Mouse (Mus musculus) urinary bladder, postnatal 36 days (tissue): ENCODE results near the gene Chst12.
"Not testable (repeated sequence)": the region's sequence is repeated elsewhere in the genome, so short reads cannot be mapped to it uniquely, and the experiment has no call there.

Experiments
- DNase-seq, 2 experiments: peaks; one replicate each; pipeline ENCODE4 v3.0.0; 2022; ENCODE audit warnings: low spot score in 2 of 2, mixed read lengths in 1 of 2

Chst12 gene

DNA sequence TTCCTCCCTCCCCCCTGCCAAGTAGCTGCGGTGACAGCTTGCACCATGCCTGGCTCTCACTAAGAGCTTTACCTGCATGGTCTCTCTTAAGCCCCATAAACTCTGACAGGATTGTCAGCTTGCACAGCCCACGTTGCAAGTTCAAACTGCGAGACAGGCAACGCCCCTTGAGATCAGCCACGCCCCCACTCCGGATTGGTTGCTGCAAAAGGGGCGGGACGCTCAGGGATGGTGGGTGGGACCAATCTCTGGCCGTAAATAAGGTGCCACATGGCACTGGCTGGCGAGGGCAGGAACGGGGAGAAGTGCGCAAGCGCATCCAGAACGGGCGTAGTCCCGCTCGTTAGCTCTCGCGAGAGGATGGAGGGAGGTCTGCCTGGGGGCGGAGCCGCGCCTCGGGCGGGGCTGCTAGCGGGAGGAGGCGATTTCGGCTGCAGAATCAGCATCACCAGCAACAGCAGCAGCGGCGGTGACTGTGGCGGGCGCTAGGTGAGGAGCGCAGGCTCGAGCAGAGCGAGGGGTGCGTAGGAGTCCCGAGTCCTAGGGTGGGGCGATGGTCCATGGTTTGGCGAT, at the start of gene Chst12:
Chst12 (plus strand) TSS at position 343 of the 573 bp plus-strand sequence.
- DNase-seq, result peak; percentile 99

DNA sequence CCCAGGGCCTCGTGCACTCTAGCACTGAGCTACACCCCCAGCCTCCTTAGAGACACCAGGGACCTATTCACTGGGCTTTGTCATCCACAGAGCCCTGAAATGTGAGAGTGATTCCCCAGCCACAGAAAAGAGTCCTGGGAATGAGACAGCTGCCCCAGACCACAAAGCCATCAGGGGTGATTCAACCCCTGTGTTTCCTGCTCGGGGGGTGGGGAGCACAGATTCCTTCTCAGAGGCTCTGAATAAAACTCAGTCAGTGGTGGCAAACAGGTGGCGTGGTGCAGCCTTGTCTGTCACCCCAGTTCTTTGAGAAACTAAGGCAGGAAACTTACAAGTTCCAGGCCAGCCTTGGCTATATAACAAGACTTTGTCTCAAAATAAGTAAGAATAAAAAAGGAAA, 43.9 kb upstream of the Chst12 start:
- no peak for DNase-seq

- DNase-seq, result not testable (repeated sequence)
Measured at GRCm38 (mm10) chr5:140463151-140463550, 42.2 kb upstream of the Chst12 start.

- DNase-seq, result no peak
Measured at GRCm38 (mm10) chr5:140464943-140465342, 40.4 kb upstream of the Chst12 start.

DNA sequence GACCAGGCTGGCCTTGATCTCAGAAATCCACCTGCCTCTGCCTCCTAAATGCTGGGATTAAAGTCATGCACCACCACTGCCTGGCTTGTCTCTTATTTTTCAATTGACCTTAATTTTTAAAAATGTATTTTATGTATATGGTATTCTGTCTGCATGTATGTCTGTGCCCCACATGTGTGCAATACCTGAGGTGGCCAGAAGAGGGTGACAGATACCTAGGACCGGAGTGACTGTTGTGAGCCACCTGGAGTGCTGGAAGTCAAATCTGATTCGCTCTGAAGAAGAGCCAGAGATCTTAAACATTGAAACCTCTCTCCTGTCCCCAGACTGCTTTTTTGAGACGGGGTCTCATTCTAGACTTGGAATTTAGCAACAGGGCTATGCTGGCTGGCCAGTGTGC, 33.0 kb upstream of the Chst12 start:
- no peak for DNase-seq

DNA sequence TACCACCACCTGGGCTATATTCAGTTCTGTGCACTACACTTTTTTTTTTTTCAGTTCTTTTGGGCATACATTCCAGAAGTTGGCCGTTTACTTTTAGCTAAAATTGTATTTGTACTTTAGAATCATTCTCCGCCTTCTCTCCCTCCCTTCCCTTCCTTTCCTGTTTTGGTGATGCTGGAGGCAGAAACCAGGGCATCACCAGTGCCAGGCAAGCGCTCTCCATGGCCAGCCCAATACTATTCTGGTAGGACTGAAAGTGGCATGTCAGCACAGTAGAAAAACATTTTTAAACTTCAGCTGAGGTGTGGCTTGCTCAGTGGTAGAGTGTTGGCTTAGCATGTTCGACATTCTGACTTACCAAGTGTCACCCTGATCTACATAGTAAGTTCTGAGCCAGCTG, 23.9 kb upstream of the Chst12 start:
- DNase-seq, result no peak

DNA sequence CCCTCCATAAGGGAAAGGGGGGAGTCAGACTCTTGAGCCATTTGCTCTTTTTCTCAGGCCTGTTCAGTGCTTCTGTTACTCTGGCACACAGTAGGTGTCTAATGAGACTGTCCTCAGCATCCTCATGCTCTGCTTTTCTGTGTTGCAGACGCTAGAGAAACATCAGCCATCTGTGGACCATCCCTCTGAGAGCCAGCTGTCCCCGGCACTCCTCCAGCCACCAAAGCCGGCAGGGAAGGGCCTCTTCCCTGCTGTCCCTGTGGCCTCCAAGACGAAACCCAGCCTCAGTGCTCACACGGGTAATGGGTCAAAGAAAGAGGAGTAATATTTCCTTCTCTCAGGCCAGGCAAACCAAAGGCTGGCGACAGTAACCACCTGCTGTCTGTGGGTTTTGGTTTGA, 14.2 kb upstream of the Chst12 start:
- DNase-seq, result no peak

DNA sequence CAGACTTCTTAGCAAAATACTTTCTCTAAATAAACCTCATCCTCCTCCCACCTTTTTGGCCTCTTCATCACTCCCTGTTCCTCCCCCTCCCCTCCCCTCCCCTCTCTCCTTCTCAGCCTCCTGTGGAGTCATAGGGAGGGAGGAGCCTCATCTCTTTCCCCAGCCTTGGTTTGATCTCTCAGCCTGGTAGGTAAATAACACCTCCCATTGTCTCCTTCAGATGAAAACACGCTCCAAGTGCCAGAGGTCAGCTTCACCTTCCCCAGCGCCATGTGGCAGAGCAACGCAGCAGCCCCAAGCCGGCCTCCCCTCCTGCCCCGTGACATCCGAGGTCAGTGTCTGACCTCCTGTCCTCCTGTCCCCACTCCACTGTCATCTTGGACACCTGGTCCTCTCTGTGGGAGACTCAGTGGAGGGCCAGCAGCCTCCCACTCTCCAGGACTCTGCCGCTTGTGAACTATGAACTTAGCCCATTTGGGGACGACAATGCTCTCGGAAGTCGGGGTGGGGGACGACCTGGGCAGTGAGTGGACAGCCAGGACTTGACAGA, 12.6 kb upstream of the Chst12 start:
- no peak for DNase-seq

DNA sequence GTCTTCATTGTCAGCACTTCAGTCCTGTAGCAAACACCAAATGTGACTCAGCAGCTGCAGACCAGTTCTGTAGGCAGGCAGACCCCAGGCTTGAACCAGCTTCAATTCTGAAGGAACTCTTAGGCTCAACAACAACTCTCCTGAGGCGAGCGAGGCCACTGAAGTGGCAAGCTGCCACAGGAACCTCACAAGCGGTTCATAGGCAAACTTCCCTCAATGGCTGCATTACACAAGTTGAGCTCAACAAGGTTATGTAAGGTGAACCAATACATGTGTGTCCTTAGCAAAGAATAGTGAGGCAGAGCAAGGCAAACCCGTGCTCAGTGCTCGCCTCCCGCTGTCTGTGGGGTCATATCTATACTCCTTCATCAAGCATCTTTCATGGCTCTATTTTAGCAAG, 7.2 kb upstream of the Chst12 start:
- DNase-seq, result no peak

GRCm38 (mm10) chr5:140500736-140501135, 4.6 kb upstream of the Chst12 start:
- DNase-seq, result no peak

- DNase-seq, result no peak
Measured at GRCm38 (mm10) chr5:140501982-140502836, 3.1 kb upstream of the Chst12 start.

- DNase-seq, result peak in 1 of 2 experiments; percentile 82
Measured at GRCm38 (mm10) chr5:140502925-140503324, 2.4 kb upstream of the Chst12 start.

- DNase-seq, result no peak
Measured at GRCm38 (mm10) chr5:140506096-140506794, 895 bp downstream of the Chst12 start.

- DNase-seq, result peak in 1 of 2 experiments; percentile 53
Measured at GRCm38 (mm10) chr5:140507466-140508208, 2.3 kb downstream of the Chst12 start.

DNA sequence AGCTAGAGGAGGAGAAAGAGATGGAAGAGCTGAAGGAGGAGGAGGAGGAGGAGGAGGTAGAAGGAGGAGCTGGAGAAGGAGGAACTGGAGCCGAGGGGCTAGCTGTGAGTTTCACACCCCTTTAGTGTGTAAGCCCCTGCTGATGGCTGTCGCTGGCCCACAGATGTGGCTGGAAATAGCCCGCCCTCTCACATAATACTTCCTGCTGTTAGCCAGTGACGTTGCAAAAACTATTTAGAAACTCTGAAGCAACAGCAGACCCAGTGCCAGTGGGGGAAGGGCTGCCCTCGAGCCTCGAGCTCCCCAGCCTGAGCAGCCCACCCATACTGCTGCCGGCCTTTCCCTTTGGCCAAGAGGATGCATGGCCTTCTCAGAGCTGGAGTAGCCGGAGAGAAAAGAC, 3.3 kb downstream of the Chst12 start:
- peak in 1 of 2 experiments; percentile 68 for DNase-seq

GRCm38 (mm10) chr5:140509204-140509603, 3.9 kb downstream of the Chst12 start:
- DNase-seq, result no peak

DNA sequence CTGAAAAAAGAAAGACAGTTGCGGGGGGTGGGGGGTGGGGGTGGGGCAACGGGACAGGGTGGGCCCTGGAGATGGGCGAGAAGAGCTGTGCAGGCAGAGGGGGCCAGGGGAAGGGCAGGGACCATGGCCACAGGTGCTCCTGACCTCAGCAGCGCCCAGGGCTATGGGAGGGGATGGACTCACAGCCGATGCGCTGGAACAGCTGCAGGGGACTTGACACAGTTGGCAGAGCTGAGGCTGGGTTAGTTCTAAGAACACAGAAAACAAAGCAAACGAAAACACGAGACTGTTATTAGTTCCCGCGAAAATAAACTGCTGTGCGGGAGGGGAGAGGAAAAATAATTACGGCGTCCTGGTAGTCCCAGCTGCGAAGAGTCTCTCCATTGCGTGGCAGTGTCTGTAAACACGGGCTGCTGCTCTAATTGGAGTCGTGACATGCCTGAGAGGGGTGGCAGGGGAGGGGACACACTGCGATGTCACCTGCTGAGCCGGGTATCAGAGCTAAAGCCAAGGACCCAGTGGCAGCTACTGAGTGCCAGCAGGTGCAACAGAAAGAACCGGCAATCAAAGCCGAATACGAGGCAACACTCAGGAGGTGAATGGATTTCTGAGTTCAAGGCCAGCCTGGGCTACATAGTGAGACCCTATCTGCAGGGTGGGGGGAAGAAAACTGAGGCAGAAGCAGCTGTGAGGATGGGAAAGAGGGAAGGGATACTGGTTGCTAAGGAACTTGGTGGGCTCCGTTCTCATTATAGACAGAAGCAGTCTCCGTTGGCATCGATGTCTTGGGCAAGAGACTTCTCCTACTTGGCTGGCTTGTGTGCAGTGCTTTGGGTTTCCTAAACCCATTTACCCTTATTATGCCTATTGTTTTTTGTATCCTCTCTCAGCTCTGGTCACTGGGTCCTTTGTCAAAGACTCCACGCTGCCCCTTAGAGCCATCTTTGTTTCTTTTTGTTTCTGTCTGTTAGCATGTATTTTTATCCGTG, 5.0 kb downstream of the Chst12 start:
- DNase-seq, result no peak

GRCm38 (mm10) chr5:140513921-140514320, 8.6 kb downstream of the Chst12 start:
- no peak for DNase-seq

DNA sequence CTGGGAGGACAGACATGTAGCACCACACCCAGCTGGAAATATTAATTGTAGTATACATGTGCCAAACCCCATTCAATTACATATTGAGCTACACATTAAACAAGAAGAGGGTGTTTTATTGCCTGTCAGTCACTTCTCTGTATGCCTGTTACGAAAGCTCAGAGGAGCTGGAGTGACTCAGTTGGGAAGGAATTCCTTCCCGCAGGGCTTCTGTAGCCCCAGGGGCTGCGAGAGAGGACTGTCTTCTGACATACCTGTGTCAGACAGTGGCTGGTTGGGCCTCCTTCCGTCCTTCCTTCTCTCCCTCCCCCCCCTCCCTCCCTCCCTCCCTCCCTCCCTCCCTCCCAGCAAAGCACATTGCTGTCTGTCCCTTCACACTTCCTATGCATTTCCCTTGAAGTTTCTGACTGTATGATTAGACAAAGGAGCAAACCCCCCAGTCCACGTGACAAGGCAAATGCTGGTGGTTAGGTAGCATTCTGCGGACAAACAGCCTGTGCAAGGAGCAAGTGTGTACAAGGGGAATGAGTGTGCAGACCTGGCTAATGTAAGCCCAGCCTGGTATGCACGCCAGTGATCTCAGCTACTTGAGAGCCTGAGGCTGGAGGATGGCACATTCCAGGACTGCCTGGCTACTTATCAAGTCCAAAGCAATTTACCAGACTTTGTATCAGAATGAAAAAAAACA, 9.6 kb downstream of the Chst12 start:
- no peak for DNase-seq
